Mouse (Mus musculus) ES-Bruce4 (cell line): ENCODE measurements around the gene Fcor. TPM values are rescaled to one million over a fixed set of nuclear protein-coding genes. Genes with fewer than 3 reads are reported as not detected.

Experiments
- H3K27ac ChIP-seq: 2 replicates; pipeline ENCODE4 v1.5.1; 2012; ENCODE audit warnings: low read length, inconsistent platforms; ENCODE audit not compliant: insufficient read depth
- H3K27me3 ChIP-seq: 2 replicates; pipeline ENCODE4 v1.6.1; 2012; ENCODE audit warnings: mild to moderate bottlenecking, low read length, inconsistent platforms; ENCODE audit not compliant: control insufficient read depth, poor library complexity, insufficient read depth, severe bottlenecking
- H3K36me3 ChIP-seq: 2 replicates; pipeline ENCODE4 v1.6.1; 2012; ENCODE audit warnings: inconsistent platforms, mild to moderate bottlenecking, low read length, moderate library complexity; ENCODE audit not compliant: control insufficient read depth, poor library complexity, insufficient read depth, severe bottlenecking
- H3K4me1 ChIP-seq: one replicate; pipeline ENCODE4 v1.8.1; 2011; ENCODE audit warnings: low read length; ENCODE audit not compliant: control insufficient read depth, insufficient read depth
- H3K4me3 ChIP-seq: 2 replicates; pipeline ENCODE4 v1.5.1; 2011; ENCODE audit warnings: low read depth, mild to moderate bottlenecking, low read length
- H3K9ac ChIP-seq: 2 replicates; pipeline ENCODE4 v1.6.1; 2012; ENCODE audit warnings: low read depth, mild to moderate bottlenecking, inconsistent platforms; ENCODE audit not compliant: poor library complexity, severe bottlenecking
- H3K9me3 ChIP-seq: replicated peaks from 2 replicates; pipeline ENCODE4 v1.6.1; 2012; ENCODE audit warnings: mild to moderate bottlenecking, low read length, inconsistent platforms; ENCODE audit not compliant: control insufficient read depth, poor library complexity, insufficient read depth, severe bottlenecking
- CTCF ChIP-seq: IDR thresholded peaks from one replicate; pipeline ENCODE4 v1.8.1; 2011; ENCODE audit warnings: low read depth, low read length
- EP300 ChIP-seq: IDR thresholded peaks from 2 replicates; pipeline ENCODE4 v1.6.1; 2011; ENCODE audit warnings: low read depth, low read length; ENCODE audit not compliant: insufficient read depth
- POLR2A ChIP-seq: IDR thresholded peaks from one replicate; pipeline ENCODE4 v1.8.1; 2011; ENCODE audit warnings: low read length; ENCODE audit not compliant: insufficient read depth
- polyA plus RNA-seq: library from polyadenylated mRNA; stranded (reverse); fragments of >200 nt; gene quantifications from 2 replicates; pipeline ENCODE4 v1.2.4, GENCODE M21; 2011; ENCODE audit warnings: low read depth; ENCODE audit not compliant: missing spikeins, insufficient read depth, insufficient read length

Fcor gene
- polyA plus RNA-seq, 1 experiment: 11.9 TPM

- Histone ChIP-seq H3K27me3 (no peaks in the 10 kb centered on the region), H3K4me1 (no peaks in the 10 kb centered on the region), H3K9ac (no peak within 1 kb of the TSS), H3K36me3 (no peaks in the 10 kb centered on the region), H3K9me3 (no peaks in the 10 kb centered on the region), H3K27ac (no peak within 1 kb of the TSS), H3K4me3 (no peak within 1 kb of the TSS)
- no peak for TF ChIP-seq POLR2A
- TF ChIP-seq EP300: no peak
- no peak for TF ChIP-seq CTCF
Observed at GRCm38 (mm10) chr8:3665507-3665906, 6.7 kb downstream of the Fcor start, which contains the start of gene Mcemp1. Gene Mcemp1, plus strand, starts transcription at chr8:3665754.

- no peak overlapping the region for H3K27ac ChIP-seq
- H3K36me3 ChIP-seq: no peaks in the 10 kb centered on the region
- TF ChIP-seq POLR2A (no peak), EP300 (no peak), CTCF (no peak)
- H3K4me3 ChIP-seq: no peak overlapping the region
- H3K9ac ChIP-seq: no peak overlapping the region
- no peaks in the 10 kb centered on the region for H3K9me3 ChIP-seq
- no peaks in the 10 kb centered on the region for H3K27me3 ChIP-seq
- no peaks in the 10 kb centered on the region for H3K4me1 ChIP-seq
Observed at GRCm38 (mm10) chr8:3664405-3664804, 7.8 kb downstream of the Fcor start.

- H3K27ac ChIP-seq: no peak overlapping the region
Observed at GRCm38 (mm10) chr8:3660889-3661288, 11.3 kb downstream of the Fcor start.

GRCm38 (mm10) chr8:3656725-3657381 lies 15.3 kb downstream of the Fcor start:
- Histone ChIP-seq H3K9ac (no peak overlapping the region), H3K9me3 (no peaks in the 10 kb centered on the region), H3K27ac (no peak overlapping the region), H3K4me3 (no peak overlapping the region), H3K36me3 (no peaks in the 10 kb centered on the region), H3K27me3 (no peaks in the 10 kb centered on the region), H3K4me1 (peaks cover 2% of the 10 kb centered on the region)
- TF ChIP-seq CTCF (no peak), POLR2A (no peak), EP300 (no peak)

More at GRCm38 (mm10) chr8:3660889-3661288, 11.3 kb downstream of the Fcor start:
- no peaks in the 10 kb centered on the region for H3K9me3 ChIP-seq
- no peaks in the 10 kb centered on the region for H3K4me1 ChIP-seq
- TF ChIP-seq CTCF (no peak), POLR2A (no peak), EP300 (no peak)
- H3K9ac ChIP-seq: no peak overlapping the region
- no peaks in the 10 kb centered on the region for H3K36me3 ChIP-seq
- no peaks in the 10 kb centered on the region for H3K27me3 ChIP-seq
- no peak overlapping the region for H3K4me3 ChIP-seq

GRCm38 (mm10) chr8:3655526-3655925 lies 16.6 kb downstream of the Fcor start, which contains the start of gene Retn:
Gene Retn, plus strand, starts transcription at chr8:3655770.
- TF ChIP-seq CTCF: no peak
- no peak for TF ChIP-seq EP300
- TF ChIP-seq POLR2A: no peak
- Histone ChIP-seq H3K27me3 (no peaks in the 10 kb centered on the region), H3K9me3 (no peaks in the 10 kb centered on the region), H3K4me1 (peaks cover 2% of the 10 kb centered on the region), H3K9ac (no peak within 1 kb of the TSS), H3K4me3 (no peak within 1 kb of the TSS), H3K36me3 (no peaks in the 10 kb centered on the region), H3K27ac (no peak within 1 kb of the TSS)

GRCm38 (mm10) chr8:3654726-3655508 lies 17.2 kb downstream of the Fcor start:
- H3K9ac ChIP-seq: no peak overlapping the region
- no peaks in the 10 kb centered on the region for H3K36me3 ChIP-seq
- no peaks in the 10 kb centered on the region for H3K9me3 ChIP-seq
- no peaks in the 10 kb centered on the region for H3K27me3 ChIP-seq
- no peak overlapping the region for H3K27ac ChIP-seq
- peaks cover 2% of the 10 kb centered on the region for H3K4me1 ChIP-seq
- TF ChIP-seq CTCF: no peak
- no peak for TF ChIP-seq POLR2A
- TF ChIP-seq EP300: no peak
- H3K4me3 ChIP-seq: no peak overlapping the region
